Mouse (Mus musculus) forebrain, embryonic 10.5 days (tissue): Measurements from ENCODE around the gene Gm16253. TPM values are rescaled to one million over a fixed set of nuclear protein-coding genes. Genes with fewer than 3 reads are reported as not detected.

Experiments
- polyA plus RNA-seq: library from polyadenylated mRNA; unstranded; fragments of >200 nt; fragmentation: Nextera tagmentation; extraction: Ambion mirVana; gene quantifications from 2 replicates; pipeline ENCODE4 v1.2.1, GENCODE M21; 2016

Gm16253 gene
- polyA plus RNA-seq, 1 experiment from 2014 or later = 0.66 TPM

Other genes with a start within 250 kb of the Gm16253 start
- gene BC107364, start 124.7 kb upstream of the Gm16253 start, polyA plus RNA-seq = 0.20 TPM in 1 of 2 replicates, not detected in the other
- 1.6 and 1.8 TPM in 2 replicates for gene Hfe2, start 51.8 kb upstream of the Gm16253 start, polyA plus RNA-seq
- gene Txnip, start 19.0 kb upstream of the Gm16253 start, polyA plus RNA-seq = 26.8 and 27.9 TPM in 2 replicates
- gene Polr3gl, start 17.2 kb downstream of the Gm16253 start, polyA plus RNA-seq = 23.8 and 27.3 TPM in 2 replicates
- gene Ankrd34a, start 19.7 kb downstream of the Gm16253 start, polyA plus RNA-seq = 1.2 TPM in 2 replicates
- 3.2 and 3.9 TPM in 2 replicates for gene Lix1l, start 24.2 kb downstream of the Gm16253 start, polyA plus RNA-seq
- gene Rbm8a, start 52.9 kb downstream of the Gm16253 start, polyA plus RNA-seq = 224 and 226 TPM in 2 replicates
- gene Pex11b, start 58.4 kb downstream of the Gm16253 start, polyA plus RNA-seq = 36.6 and 40.7 TPM in 2 replicates
- 0.11 and 0.12 TPM in 2 replicates for gene Gm42957, start 58.5 kb downstream of the Gm16253 start, polyA plus RNA-seq
- 0.43 and 0.51 TPM in 2 replicates for gene Itga10, start 68.6 kb downstream of the Gm16253 start, polyA plus RNA-seq
- 0.06 and 0.09 TPM in 2 replicates for gene Ankrd35, start 93.1 kb downstream of the Gm16253 start, polyA plus RNA-seq
- 45.2 and 49.6 TPM in 2 replicates for gene Pias3, start 119.4 kb downstream of the Gm16253 start, polyA plus RNA-seq
- 13.7 and 14.1 TPM in 2 replicates for gene Nudt17, start 131.6 kb downstream of the Gm16253 start, polyA plus RNA-seq
- gene Polr3c, start 150.6 kb downstream of the Gm16253 start, polyA plus RNA-seq = 52.0 and 52.7 TPM in 2 replicates
- 70.5 and 75.4 TPM in 2 replicates for gene Rnf115, start 150.7 kb downstream of the Gm16253 start, polyA plus RNA-seq